Mouse (Mus musculus): ENCODE results near the gene Gm2696. TPM values are rescaled to one million over a fixed set of nuclear protein-coding genes. Genes with fewer than 3 reads are reported as not detected.
"Not testable (repeated sequence)": the region's sequence is repeated elsewhere in the genome, so short reads cannot be mapped to it uniquely, and the experiment has no call there.

Gene Gm2696
- not detected in 2 replicates for polyA plus RNA-seq (2015; fragmentation: Nextera tagmentation; extraction: Ambion mirVana)

DNA sequence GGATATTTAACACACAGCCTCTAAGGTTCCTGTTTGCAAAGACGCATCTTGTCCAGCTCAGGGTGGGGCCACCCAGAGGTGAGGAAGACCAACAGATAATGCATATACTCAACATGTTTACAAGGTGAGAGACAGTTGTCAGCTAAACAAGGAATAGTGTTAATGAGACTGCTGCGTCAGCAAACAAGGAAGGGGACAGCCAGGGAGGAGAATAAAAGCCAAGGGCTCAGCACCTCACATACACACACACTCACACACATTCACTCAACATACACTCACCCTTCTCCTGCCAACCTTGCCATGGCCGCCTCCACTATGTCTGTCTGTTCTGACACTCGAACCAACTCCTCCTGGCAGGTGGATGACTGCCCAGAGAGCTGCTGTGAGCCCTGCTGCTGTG is at the start of gene Gm2696:
Gene Gm2696, plus strand, starts transcription at position 301 of the 400 bp plus-strand sequence.
- Histone ChIP-seq H3K4me2 (no peak within 1 kb of the TSS), H3K9me3 (no peaks in the 10 kb centered on the region), H3K27me3 (replicated peaks) (no peaks in the 10 kb centered on the region), H3K4me1 (no peaks in the 10 kb centered on the region), H3K36me3 (no peaks in the 10 kb centered on the region), H3K4me3 (replicated peaks) (no peak within 1 kb of the TSS), H3K9ac (no peak within 1 kb of the TSS), H3K27ac (no peak within 1 kb of the TSS)
- ATAC-seq (ENCODE audit: insufficient read depth, low FRiP score, low read depth): no peak
- WGBS: 33% methylated on average over 4 of the region's 4 CpGs

DNA sequence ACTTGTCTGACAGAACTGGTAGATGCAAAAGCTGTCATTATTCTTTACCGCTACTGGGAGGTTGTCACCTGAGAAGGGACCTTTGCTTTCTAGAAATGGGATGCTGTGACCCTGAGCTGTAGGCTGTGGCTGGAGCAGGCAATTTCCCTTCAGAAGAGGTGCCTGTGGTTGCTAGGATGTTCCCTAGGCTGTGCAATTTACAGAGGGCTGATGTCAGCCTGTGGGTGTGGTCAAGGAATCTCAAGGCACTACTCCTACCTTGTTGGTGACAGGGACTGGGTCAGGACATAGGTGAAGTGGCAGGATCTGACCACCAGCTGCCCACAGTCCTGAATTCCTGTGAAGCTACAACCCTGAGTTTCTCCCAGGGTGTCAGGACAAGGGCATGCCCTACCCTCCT is 44.8 kb upstream of the Gm2696 start:
- 74% methylated on average over 1 of the region's 1 CpGs for WGBS
- Histone ChIP-seq H3K27ac (no peak overlapping the region), H3K9ac (no peak overlapping the region), H3K4me3 (replicated peaks) (no peak overlapping the region), H3K9me3 (no peaks in the 10 kb centered on the region), H3K4me2 (no peak overlapping the region), H3K36me3 (no peaks in the 10 kb centered on the region), H3K4me1 (no peaks in the 10 kb centered on the region), H3K27me3 (replicated peaks) (no peaks in the 10 kb centered on the region)
- no peak for ATAC-seq (ENCODE audit: insufficient read depth, low FRiP score, low read depth)

DNA sequence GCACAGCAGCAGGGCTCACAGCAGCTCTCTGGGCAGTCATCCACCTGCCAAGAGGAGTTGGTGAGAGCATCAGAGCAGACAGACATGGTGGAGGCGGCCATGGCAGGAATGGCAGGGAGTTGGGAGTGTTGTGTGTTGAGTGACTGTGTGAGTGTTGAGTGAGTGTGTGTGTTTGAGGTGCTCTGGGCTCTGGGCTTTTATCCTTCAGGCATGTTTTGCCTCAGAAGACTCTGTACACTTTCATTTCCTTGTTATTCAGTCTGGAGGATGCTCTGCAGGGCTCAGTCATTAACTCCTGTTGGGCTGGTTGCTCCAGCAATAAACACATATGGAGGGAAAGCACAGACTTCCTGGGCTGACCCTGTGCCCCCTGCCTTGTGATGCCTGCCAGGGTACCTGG is 43.3 kb upstream of the Gm2696 start, which contains the start of gene Gm3238:
Gene Gm3238, minus strand, starts transcription at position 101 of the 400 bp plus-strand sequence.
- WGBS: 75% methylated on average over 1 of the region's 1 CpGs

DNA sequence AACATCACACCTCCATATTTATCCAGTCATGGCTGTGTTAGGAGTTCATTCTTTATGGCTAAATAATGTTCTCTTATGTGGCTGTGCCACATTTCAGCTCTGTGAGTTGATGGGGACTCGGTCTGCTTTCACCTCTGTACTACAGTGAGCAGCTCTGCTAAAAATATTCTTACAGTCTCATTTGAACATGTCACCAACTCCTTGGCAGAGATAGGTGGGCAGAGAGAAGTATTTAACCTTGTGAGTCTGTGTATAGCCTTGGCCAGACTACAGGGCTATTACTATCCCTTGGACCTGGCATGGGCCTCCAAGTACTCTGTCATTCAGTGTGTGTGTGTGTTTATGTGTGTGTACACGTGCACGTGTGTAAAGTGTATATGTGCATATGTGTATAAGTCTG is 42.3 kb upstream of the Gm2696 start:
- H3K9ac ChIP-seq; H3K27ac ChIP-seq; H3K9me3 ChIP-seq; H3K4me1 ChIP-seq; H3K4me2 ChIP-seq; ATAC-seq (ENCODE audit: insufficient read depth, low FRiP score, low read depth); H3K27me3 ChIP-seq (replicated peaks); H3K4me3 ChIP-seq (replicated peaks); H3K36me3 ChIP-seq: not testable (repeated sequence)
- 85% methylated on average over 3 of the region's 3 CpGs for WGBS

More for the DNA sequence above, 43.3 kb upstream of the Gm2696 start, which contains the start of gene Gm3238:
- H3K9ac ChIP-seq; H3K9me3 ChIP-seq; H3K4me1 ChIP-seq; ATAC-seq (ENCODE audit: insufficient read depth, low FRiP score, low read depth); H3K4me2 ChIP-seq; H3K36me3 ChIP-seq; H3K4me3 ChIP-seq (replicated peaks); H3K27ac ChIP-seq; H3K27me3 ChIP-seq (replicated peaks): not testable (repeated sequence)

DNA sequence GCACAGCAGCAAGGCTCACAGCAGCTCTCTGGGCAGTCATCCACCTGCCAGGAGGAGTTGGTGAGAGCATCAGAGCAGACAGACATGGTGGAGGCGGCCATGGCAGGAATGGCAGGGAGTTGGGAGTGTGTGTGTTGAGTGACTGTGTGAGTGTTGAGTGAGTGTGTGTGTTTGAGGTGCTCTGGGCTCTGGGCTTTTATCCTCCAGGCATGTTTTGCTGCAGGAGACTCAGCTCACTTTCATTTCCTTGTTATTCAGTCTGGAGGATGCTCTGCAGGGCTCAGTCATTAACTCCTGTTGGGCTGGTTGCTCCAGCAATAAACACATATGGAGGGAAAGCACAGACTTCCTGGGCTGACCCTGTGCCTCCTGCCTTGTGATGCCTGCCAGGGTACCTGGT is 37.6 kb upstream of the Gm2696 start, which contains the start of gene Gm7138:
Gene Gm7138, minus strand, starts transcription at position 101 of the 400 bp plus-strand sequence.
- ATAC-seq (ENCODE audit: insufficient read depth, low FRiP score, low read depth); H3K27ac ChIP-seq; H3K4me3 ChIP-seq (replicated peaks); H3K9me3 ChIP-seq; H3K9ac ChIP-seq; H3K4me1 ChIP-seq; H3K4me2 ChIP-seq; H3K36me3 ChIP-seq; H3K27me3 ChIP-seq (replicated peaks): not testable (repeated sequence)
- 76% methylated on average over 1 of the region's 1 CpGs for WGBS

DNA sequence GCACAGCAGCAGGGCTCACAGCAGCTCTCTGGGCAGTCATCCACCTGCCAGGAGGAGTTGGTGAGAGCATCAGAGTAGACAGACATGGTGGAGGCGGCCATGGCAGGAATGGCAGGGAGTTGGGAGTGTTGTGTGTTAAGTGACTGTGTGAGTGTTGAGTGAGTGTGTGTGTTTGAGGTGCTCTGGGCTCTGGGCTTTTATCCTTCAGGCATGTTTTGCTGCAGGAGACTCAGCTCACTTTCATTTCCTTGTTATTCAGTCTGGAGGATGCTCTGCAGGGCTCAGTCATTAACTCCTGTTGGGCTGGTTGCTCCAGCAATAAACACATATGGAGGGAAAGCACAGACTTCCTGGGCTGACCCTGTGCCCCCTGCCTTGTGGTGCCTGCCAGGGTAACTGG is 32.0 kb upstream of the Gm2696 start, which contains the start of gene Gm3250:
Gene Gm3250, minus strand, starts transcription at position 101 of the 400 bp plus-strand sequence.
- H3K27ac ChIP-seq; H3K4me2 ChIP-seq; H3K36me3 ChIP-seq; H3K27me3 ChIP-seq (replicated peaks); H3K4me1 ChIP-seq; H3K9ac ChIP-seq; H3K9me3 ChIP-seq; ATAC-seq (ENCODE audit: insufficient read depth, low FRiP score, low read depth); H3K4me3 ChIP-seq (replicated peaks): not testable (repeated sequence)
- WGBS: 40% methylated on average over 1 of the region's 1 CpGs

DNA sequence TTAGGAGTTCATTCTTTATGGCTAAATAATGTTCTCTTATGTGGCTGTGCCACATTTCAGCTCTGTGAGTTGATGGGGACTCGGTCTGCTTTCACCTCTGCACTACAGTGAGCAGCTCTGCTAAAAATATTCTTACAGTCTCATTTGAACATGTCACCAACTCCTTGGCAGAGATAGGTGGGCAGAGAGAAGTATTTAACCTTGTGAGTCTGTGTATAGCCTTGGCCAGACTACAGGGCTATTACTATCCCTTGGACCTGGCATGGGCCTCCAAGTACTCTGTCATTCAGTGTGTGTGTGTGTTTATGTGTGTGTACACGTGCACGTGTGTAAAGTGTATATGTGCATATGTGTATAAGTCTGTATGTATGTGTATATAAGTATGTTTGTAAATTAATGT is 31.1 kb upstream of the Gm2696 start:
- WGBS: 70% methylated on average over 3 of the region's 3 CpGs
- not testable (repeated sequence) for H3K9me3 ChIP-seq; H3K4me2 ChIP-seq; H3K9ac ChIP-seq; H3K36me3 ChIP-seq; H3K4me1 ChIP-seq; H3K4me3 ChIP-seq (replicated peaks); H3K27ac ChIP-seq; H3K27me3 ChIP-seq (replicated peaks); ATAC-seq (ENCODE audit: insufficient read depth, low FRiP score, low read depth)

DNA sequence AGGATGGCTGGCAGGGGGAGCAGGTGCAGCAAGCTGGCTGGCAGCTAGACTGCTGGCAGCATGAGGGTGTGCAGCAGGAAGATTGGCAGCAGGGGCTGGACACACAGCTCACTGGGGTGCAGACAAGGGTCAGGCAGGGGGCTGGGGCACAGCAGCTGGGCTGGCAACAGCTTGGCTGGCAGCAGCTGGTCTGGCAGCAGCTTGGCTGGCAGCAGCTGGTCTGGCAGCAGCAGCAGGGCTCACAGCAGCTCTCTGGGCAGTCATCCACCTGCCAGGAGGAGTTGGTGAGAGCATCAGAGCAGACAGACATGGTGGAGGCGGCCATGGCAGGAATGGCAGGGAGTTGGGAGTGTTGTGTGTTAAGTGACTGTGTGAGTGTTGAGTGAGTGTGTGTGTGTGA is 26.6 kb upstream of the Gm2696 start, which contains the start of gene Gm7137:
Gene Gm7137, minus strand, starts transcription at position 325 of the 400 bp plus-strand sequence.
- not testable (repeated sequence) for H3K27me3 ChIP-seq (replicated peaks); ATAC-seq (ENCODE audit: insufficient read depth, low FRiP score, low read depth); H3K9me3 ChIP-seq; H3K36me3 ChIP-seq; H3K4me2 ChIP-seq; H3K4me1 ChIP-seq; H3K27ac ChIP-seq; H3K4me3 ChIP-seq (replicated peaks); H3K9ac ChIP-seq
- 36% methylated on average over 1 of the region's 1 CpGs for WGBS

DNA sequence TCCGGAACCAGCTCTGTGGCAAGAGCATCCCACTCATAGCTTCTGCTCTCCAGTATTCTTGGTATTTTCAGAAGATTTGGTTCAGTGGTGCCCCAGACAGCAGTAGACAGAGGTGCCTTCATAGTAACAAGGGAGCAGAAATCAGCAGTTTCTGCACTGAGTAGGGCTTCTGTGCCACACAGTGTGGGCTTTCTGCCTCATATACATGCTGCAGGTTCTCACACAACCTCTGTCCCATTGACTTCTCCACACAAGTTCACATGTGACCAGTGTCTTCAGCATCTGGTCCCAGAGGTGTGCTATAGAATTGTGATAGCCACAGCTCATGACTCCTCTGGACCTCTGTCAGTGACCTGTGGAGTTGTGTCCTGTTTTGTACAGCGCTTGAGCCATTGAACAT is 25.9 kb upstream of the Gm2696 start:
- Histone ChIP-seq H3K4me3 (replicated peaks) (no peak overlapping the region), H3K27ac (no peak overlapping the region), H3K4me1 (no peaks in the 10 kb centered on the region), H3K36me3 (no peaks in the 10 kb centered on the region), H3K9ac (no peak overlapping the region), H3K4me2 (no peak overlapping the region), H3K27me3 (replicated peaks) (no peaks in the 10 kb centered on the region), H3K9me3 (no peaks in the 10 kb centered on the region)
- ATAC-seq (ENCODE audit: insufficient read depth, low FRiP score, low read depth): no peak
- WGBS: 71% methylated on average over 2 of the region's 2 CpGs

DNA sequence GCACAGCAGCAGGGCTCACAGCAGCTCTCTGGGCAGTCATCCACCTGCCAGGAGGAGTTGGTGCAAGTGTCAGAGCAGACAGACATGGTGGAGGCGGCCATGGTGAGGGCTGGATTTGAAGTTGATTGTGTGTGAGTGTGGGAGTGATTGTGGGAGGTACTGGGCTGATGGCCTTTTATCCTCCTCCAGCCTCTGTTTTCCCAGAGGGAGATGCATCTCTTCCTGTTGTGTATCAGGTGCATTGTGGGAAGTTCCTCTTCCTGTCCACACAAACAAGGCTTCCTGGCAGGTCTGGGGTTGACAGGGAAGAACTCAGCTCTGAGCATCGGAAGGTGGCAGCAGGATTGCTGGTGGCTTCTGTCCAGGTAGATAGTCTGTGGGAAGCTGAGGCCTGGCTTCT is 19.5 kb upstream of the Gm2696 start, which contains the start of gene Gm9639:
Gene Gm9639, minus strand, starts transcription at position 101 of the 400 bp plus-strand sequence.
- no peak for ATAC-seq (ENCODE audit: insufficient read depth, low FRiP score, low read depth)
- Histone ChIP-seq H3K9ac (no peak within 1 kb of the TSS), H3K36me3 (no peaks in the 10 kb centered on the region), H3K9me3 (no peaks in the 10 kb centered on the region), H3K27me3 (replicated peaks) (no peaks in the 10 kb centered on the region), H3K4me3 (replicated peaks) (no peak within 1 kb of the TSS), H3K4me1 (0 out of 2 replicates have a peak, but pooled peaks cover 4% of the 10 kb centered on the region), H3K27ac (no peak within 1 kb of the TSS), H3K4me2 (no peak within 1 kb of the TSS)
- 34% methylated on average over 2 of the region's 2 CpGs for WGBS

DNA sequence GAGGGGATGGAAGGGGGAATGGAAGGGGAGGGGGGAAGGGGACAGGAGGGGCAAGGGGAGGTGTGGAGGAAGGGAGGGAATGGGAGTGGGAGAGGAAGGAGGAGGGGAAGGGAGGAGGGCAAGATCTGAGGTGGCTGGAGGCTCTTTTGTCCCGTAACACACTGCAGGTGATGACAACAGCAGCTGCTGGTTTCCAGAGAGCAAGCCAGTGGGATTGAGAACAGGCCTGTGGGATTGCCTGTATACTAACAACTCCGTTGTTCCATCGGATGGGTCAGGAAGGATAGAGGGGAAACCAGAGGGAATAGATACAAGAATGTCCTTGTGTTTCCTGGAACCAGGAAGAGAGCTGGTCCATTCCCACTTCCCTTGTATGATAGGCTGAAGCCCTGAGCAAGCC is 16.8 kb upstream of the Gm2696 start:
- WGBS: 24% methylated on average over 3 of the region's 3 CpGs
- no peak for ATAC-seq (ENCODE audit: insufficient read depth, low FRiP score, low read depth)
- no peaks in the 10 kb centered on the region for H3K27me3 ChIP-seq (replicated peaks)
- no peaks in the 10 kb centered on the region for H3K36me3 ChIP-seq
- H3K9ac ChIP-seq: no peak overlapping the region
- H3K27ac ChIP-seq: no peak overlapping the region
- no peak overlapping the region for H3K4me3 ChIP-seq (replicated peaks)
- no peak overlapping the region for H3K4me2 ChIP-seq
- no peaks in the 10 kb centered on the region for H3K9me3 ChIP-seq
- 0 out of 2 replicates have a peak, but pooled peaks cover 4% of the 10 kb centered on the region for H3K4me1 ChIP-seq

DNA sequence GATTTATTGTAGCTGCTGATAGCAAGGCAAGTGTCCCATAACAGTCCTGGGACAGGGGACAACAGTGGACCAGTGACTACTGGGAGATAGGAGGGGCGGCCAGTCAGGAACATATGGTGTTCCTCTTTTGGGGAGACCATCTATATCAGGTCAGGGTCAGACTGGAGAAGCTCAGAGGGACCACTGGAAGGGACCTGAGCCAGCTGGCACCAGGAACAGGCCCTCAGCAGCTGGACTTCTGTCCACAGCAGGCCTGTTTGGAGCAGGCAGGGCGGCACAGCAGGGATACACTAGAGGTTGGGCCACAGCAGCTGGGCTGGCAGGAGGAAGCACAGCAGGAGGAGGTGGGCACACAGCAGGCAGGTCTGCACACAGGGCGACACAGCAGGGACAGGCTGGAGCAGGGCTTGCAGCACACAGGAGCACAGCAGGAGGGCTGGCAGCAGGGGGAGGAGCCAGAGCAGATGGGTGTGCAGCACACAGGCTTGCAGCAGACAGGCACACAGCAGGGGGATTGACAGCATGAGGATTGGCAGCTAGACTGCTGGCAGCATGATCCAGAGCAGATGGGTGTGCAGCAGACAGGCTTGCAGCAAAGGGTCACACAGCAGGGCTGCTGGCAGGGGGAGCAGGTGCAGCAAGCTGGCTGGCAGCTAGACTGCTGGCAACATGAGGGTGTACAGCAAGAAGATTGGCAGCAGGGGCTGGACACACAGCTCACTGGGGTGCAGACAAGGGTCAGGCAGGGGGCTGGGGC is 16.1 kb upstream of the Gm2696 start:
- H3K9me3 ChIP-seq; H3K27me3 ChIP-seq (replicated peaks); H3K4me2 ChIP-seq; H3K36me3 ChIP-seq; H3K9ac ChIP-seq; ATAC-seq (ENCODE audit: insufficient read depth, low FRiP score, low read depth); H3K27ac ChIP-seq; H3K4me1 ChIP-seq; H3K4me3 ChIP-seq (replicated peaks): not testable (repeated sequence)
- WGBS: 53% methylated on average over 3 of the region's 3 CpGs
